Mouse (Mus musculus) cerebellum, adult 2 months (tissue): ENCODE measurements at regions not wholly inside any gene's neighbourhood (a gene's known extent, or its start where the extent isn't known, plus 50 kb on each side); places are given as distances from the start of the nearest gene placed in this dataset.

Source experiments
- CTCF ChIP-seq: fragments of 200-500 bp; IDR thresholded peaks from 2 replicates; pipeline ENCODE4 v1.5.1; 2011; ENCODE audit warnings: low read depth, mild to moderate bottlenecking, control low read depth, low read length, moderate library complexity, borderline replicate concordance; ENCODE audit not compliant: insufficient read depth
- POLR2A ChIP-seq: fragments of 200-500 bp; IDR thresholded peaks from 2 replicates; pipeline ENCODE4 v1.6.1; 2011; ENCODE audit warnings: low read length, control low read depth, borderline replicate concordance; ENCODE audit not compliant: insufficient read depth

GRCm38 (mm10) chr6:11737667-11738066 is 169.6 kb downstream of the Ndufa4 start:
- TF ChIP-seq CTCF (no peak), POLR2A (no peak)
